Mouse (Mus musculus): ENCODE measurements around the gene Pnkd. TPM values are rescaled to one million over a fixed set of nuclear protein-coding genes. Genes with fewer than 3 reads are reported as not detected.
"Not testable (repeated sequence)": the region's sequence is repeated elsewhere in the genome, so short reads cannot be mapped to it uniquely, and the experiment has no call there.

The Pnkd gene
- polyA plus RNA-seq, 1 experiment from 2014 or later, result 101 TPM

- Histone ChIP-seq H3K36me3 (replicated peaks) (peaks cover 23% of the 10 kb centered on the region), H3K4me1 (peaks cover 71% of the 10 kb centered on the region), H3K9me3 (no peaks in the 10 kb centered on the region), H3K27ac (peak overlapping the region; percentile 98), H3K4me3 (peak overlapping the region; percentile 92), H3K27me3 (ENCODE audit: poor library complexity, severe bottlenecking) (peaks cover 30% of the 10 kb centered on the region)
- 3% methylated on average over 16 of the region's 16 CpGs for WGBS
- DNase-seq (ENCODE audit: extremely low spot score, low spot score), result peak; percentile 45
Observed at GRCm38 (mm10) chr1:74392446-74392994, 107.8 kb downstream of the Pnkd start.

- Histone ChIP-seq H3K4me1 (peaks cover 71% of the 10 kb centered on the region), H3K27me3 (ENCODE audit: poor library complexity, severe bottlenecking) (peaks cover 29% of the 10 kb centered on the region), H3K9me3 (no peaks in the 10 kb centered on the region), H3K27ac (peak overlapping the region; percentile 98), H3K36me3 (replicated peaks) (peaks cover 23% of the 10 kb centered on the region), H3K4me3 (peak overlapping the region; percentile 92)
- DNase-seq (ENCODE audit: extremely low spot score, low spot score), result no peak
- 43% methylated on average over 7 of the region's 7 CpGs for WGBS
Observed at GRCm38 (mm10) chr1:74393010-74393409, 108.3 kb downstream of the Pnkd start.

- 93% methylated on average over 9 of the region's 9 CpGs for WGBS
- DNase-seq (ENCODE audit: extremely low spot score, low spot score), result no peak
- H3K27me3 ChIP-seq (ENCODE audit: poor library complexity, severe bottlenecking), result peaks cover 22% of the 10 kb centered on the region
- peak overlapping the region; percentile 98 for H3K27ac ChIP-seq
- peaks cover 23% of the 10 kb centered on the region for H3K36me3 ChIP-seq (replicated peaks)
- peak overlapping the region; percentile 92; the same call in 1 of the 2 replicates for H3K4me3 ChIP-seq
- peaks cover 74% of the 10 kb centered on the region for H3K4me1 ChIP-seq
- no peaks in the 10 kb centered on the region for H3K9me3 ChIP-seq
Observed at GRCm38 (mm10) chr1:74393697-74394096, 109.0 kb downstream of the Pnkd start.

GRCm38 (mm10) chr1:74394311-74394710 is 109.6 kb downstream of the Pnkd start:
- H3K27ac ChIP-seq, result no peak overlapping the region
- peaks cover 73% of the 10 kb centered on the region for H3K4me1 ChIP-seq
- 0 out of 2 replicates have a peak overlapping the region, but pooled peaks have one; percentile 92 for H3K4me3 ChIP-seq
- no peak for DNase-seq (ENCODE audit: extremely low spot score, low spot score)
- WGBS, result 92% methylated on average over 9 of the region's 9 CpGs
- H3K27me3 ChIP-seq (ENCODE audit: poor library complexity, severe bottlenecking), result peaks cover 16% of the 10 kb centered on the region
- no peaks in the 10 kb centered on the region for H3K9me3 ChIP-seq
- H3K36me3 ChIP-seq (replicated peaks), result peaks cover 23% of the 10 kb centered on the region

GRCm38 (mm10) chr1:74394858-74395257 is 110.1 kb downstream of the Pnkd start:
- DNase-seq (ENCODE audit: extremely low spot score, low spot score), result no peak
- Histone ChIP-seq H3K36me3 (replicated peaks) (peaks cover 23% of the 10 kb centered on the region), H3K4me3 (no peak overlapping the region), H3K9me3 (no peaks in the 10 kb centered on the region), H3K27ac (no peak overlapping the region), H3K27me3 (ENCODE audit: poor library complexity, severe bottlenecking) (peaks cover 11% of the 10 kb centered on the region), H3K4me1 (peaks cover 67% of the 10 kb centered on the region)
- WGBS, result 92% methylated on average over 15 of the region's 15 CpGs

GRCm38 (mm10) chr1:74395290-74395689 is 110.6 kb downstream of the Pnkd start:
- no peak overlapping the region for H3K4me3 ChIP-seq
- 88% methylated on average over 12 of the region's 13 CpGs for WGBS
- H3K4me1 ChIP-seq, result peaks cover 63% of the 10 kb centered on the region
- H3K27me3 ChIP-seq (ENCODE audit: poor library complexity, severe bottlenecking), result peaks cover 6% of the 10 kb centered on the region
- H3K9me3 ChIP-seq, result no peaks in the 10 kb centered on the region
- no peak overlapping the region for H3K27ac ChIP-seq
- peaks cover 23% of the 10 kb centered on the region for H3K36me3 ChIP-seq (replicated peaks)
- no peak for DNase-seq (ENCODE audit: extremely low spot score, low spot score)

- H3K9me3 ChIP-seq; H3K27me3 ChIP-seq (ENCODE audit: poor library complexity, severe bottlenecking); DNase-seq (ENCODE audit: extremely low spot score, low spot score): not testable (repeated sequence)
- Histone ChIP-seq H3K4me3 (peak overlapping the region; percentile 57), H3K27ac (peak overlapping the region; percentile 88), H3K4me1 (peaks cover 52% of the 10 kb centered on the region), H3K36me3 (replicated peaks) (peaks cover 23% of the 10 kb centered on the region)
- 7% methylated on average over 12 of the region's 12 CpGs for WGBS
Observed at GRCm38 (mm10) chr1:74396456-74397222, 111.9 kb downstream of the Pnkd start.

GRCm38 (mm10) chr1:74397268-74397918 is 112.7 kb downstream of the Pnkd start:
- H3K36me3 ChIP-seq (replicated peaks), result peaks cover 23% of the 10 kb centered on the region
- DNase-seq (ENCODE audit: extremely low spot score, low spot score), result peak; percentile 98

GRCm38 (mm10) chr1:74397919-74398451 is 113.3 kb downstream of the Pnkd start:
- Histone ChIP-seq H3K9me3 (no peaks in the 10 kb centered on the region), H3K27me3 (ENCODE audit: poor library complexity, severe bottlenecking) (no peaks in the 10 kb centered on the region), H3K4me1 (peaks cover 38% of the 10 kb centered on the region), H3K27ac (peak overlapping the region; percentile 88), H3K36me3 (replicated peaks) (peaks cover 23% of the 10 kb centered on the region), H3K4me3 (peak overlapping the region; percentile 57)
- peak; percentile 74 for DNase-seq (ENCODE audit: extremely low spot score, low spot score)
- 6% methylated on average over 11 of the region's 11 CpGs for WGBS

More at GRCm38 (mm10) chr1:74397268-74397918, 112.7 kb downstream of the Pnkd start:
- peaks cover 44% of the 10 kb centered on the region for H3K4me1 ChIP-seq
- under 1% methylated on average over 41 of the region's 41 CpGs for WGBS
- no peaks in the 10 kb centered on the region for H3K9me3 ChIP-seq
- H3K27me3 ChIP-seq (ENCODE audit: poor library complexity, severe bottlenecking), result no peaks in the 10 kb centered on the region
- H3K4me3 ChIP-seq, result peak overlapping the region; percentile 57
- H3K27ac ChIP-seq, result peak overlapping the region; percentile 88

- Histone ChIP-seq H3K4me1 (peaks cover 22% of the 10 kb centered on the region), H3K27me3 (ENCODE audit: poor library complexity, severe bottlenecking) (no peaks in the 10 kb centered on the region), H3K9me3 (no peaks in the 10 kb centered on the region), H3K36me3 (replicated peaks) (no peaks in the 10 kb centered on the region; the same call in 1 of the 2 replicates), H3K4me3 (no peak overlapping the region), H3K27ac (no peak overlapping the region)
- DNase-seq (ENCODE audit: extremely low spot score, low spot score), result no peak
- 86% methylated on average over 3 of the region's 3 CpGs for WGBS
Observed at GRCm38 (mm10) chr1:74400531-74400930, 115.8 kb downstream of the Pnkd start.

GRCm38 (mm10) chr1:74401015-74401702 is 116.4 kb downstream of the Pnkd start:
- Histone ChIP-seq H3K9me3 (no peaks in the 10 kb centered on the region), H3K27ac (no peak overlapping the region), H3K4me3 (no peak overlapping the region), H3K4me1 (peaks cover 19% of the 10 kb centered on the region), H3K36me3 (replicated peaks) (no peaks in the 10 kb centered on the region), H3K27me3 (ENCODE audit: poor library complexity, severe bottlenecking) (no peaks in the 10 kb centered on the region)
- no peak for DNase-seq (ENCODE audit: extremely low spot score, low spot score)
- 59% methylated on average over 16 of the region's 16 CpGs for WGBS

Measured in forebrain, embryonic 10.5 days (tissue).